Mouse (Mus musculus) embryonic facial prominence, embryonic 11.5 days (tissue): Measurements from ENCODE around the gene Nudt6. TPM values are rescaled to one million over a fixed set of nuclear protein-coding genes. Genes with fewer than 3 reads are reported as not detected.

Experiments
- ATAC-seq: fragments of 200-750 bp; cut with Nextera tagmentation; replicated peaks from 2 replicates; pipeline ENCODE4 v1.8.0; 2017; ENCODE audit warnings: low read depth; ENCODE audit not compliant: insufficient number of reproducible peaks, low FRiP score, low TSS enrichment
- DNase-seq: peaks from one replicate; pipeline ENCODE4 v3.0.0-alpha.2; 2015; ENCODE audit warnings: low spot score
- H3K27ac ChIP-seq: fragments of 300-500 bp; sonication (generic); replicated peaks from 2 replicates; pipeline ENCODE4 v1.5.1; 2014; ENCODE audit warnings: mild to moderate bottlenecking, low read depth, low read length, control low read depth
- H3K27me3 ChIP-seq: fragments of 300-500 bp; sonication (generic); 2 replicates; pipeline ENCODE4 v1.6.1; 2014; ENCODE audit warnings: mild to moderate bottlenecking, low read length, moderate library complexity, mixed read lengths; ENCODE audit not compliant: control insufficient read depth, insufficient read depth
- H3K36me3 ChIP-seq: fragments of 300-500 bp; sonication (generic); replicated peaks from 2 replicates; pipeline ENCODE4 v1.6.1; 2014; ENCODE audit warnings: low read depth, mild to moderate bottlenecking, low read length, moderate library complexity, mixed read lengths; ENCODE audit not compliant: control insufficient read depth, insufficient read depth
- H3K4me1 ChIP-seq: fragments of 300-500 bp; sonication (generic); 2 replicates; pipeline ENCODE4 v1.6.1; 2014; ENCODE audit warnings: low read length, mixed read lengths; ENCODE audit not compliant: control insufficient read depth, insufficient read depth
- H3K4me2 ChIP-seq: fragments of 300-500 bp; sonication (generic); 2 replicates; pipeline ENCODE4 v1.6.1; 2014; ENCODE audit warnings: low read depth, mild to moderate bottlenecking, control low read depth, low read length, moderate library complexity
- H3K4me3 ChIP-seq: fragments of 300-500 bp; sonication (generic); 2 replicates; pipeline ENCODE4 v1.5.1; 2014; ENCODE audit warnings: low read depth, low read length, control low read depth
- H3K9ac ChIP-seq: fragments of 300-500 bp; sonication (generic); replicated peaks from 2 replicates; pipeline ENCODE4 v1.6.1; 2014; ENCODE audit warnings: mild to moderate bottlenecking, control low read depth, low read length
- H3K9me3 ChIP-seq: fragments of 300-500 bp; sonication (generic); replicated peaks from 2 replicates; pipeline ENCODE4 v1.6.1; 2016; ENCODE audit warnings: mild to moderate bottlenecking, low read length, inconsistent platforms, mixed read lengths; ENCODE audit not compliant: control insufficient read depth
- WGBS: fragments of 180-500 bp; shearing (Covaris S2); extraction: QIAGEN DNeasy Blood & Tissue Kit; methylation state at CpG from one replicate; pipeline ENCODE4 v1.1.7; 2014; 5-methylcytosine and 5-hydroxymethylcytosine counted together
- polyA plus RNA-seq: library from polyadenylated mRNA; unstranded; fragments of >200 nt; fragmentation: Nextera tagmentation; extraction: Ambion mirVana; gene quantifications from 2 replicates; pipeline ENCODE4 v1.2.1, GENCODE M21; 2014

The Nudt6 gene
- polyA plus RNA-seq, 1 experiment from 2014 or later, result 3.8 TPM

GRCm38 (mm10) chr3:37421179-37421578 lies 1.2 kb upstream of the Nudt6 start:
- H3K4me2 ChIP-seq, result peak overlapping the region; percentile 88
- no peaks in the 10 kb centered on the region for H3K36me3 ChIP-seq
- peak overlapping the region; percentile 96 for H3K4me3 ChIP-seq
- H3K4me1 ChIP-seq, result 0 out of 2 replicates have a peak, but pooled peaks cover 2% of the 10 kb centered on the region
- ATAC-seq (no peak), DNase-seq (no peak)
- H3K9me3 ChIP-seq, result no peaks in the 10 kb centered on the region
- H3K27me3 ChIP-seq, result no peaks in the 10 kb centered on the region
- WGBS, result 19% methylated on average over 3 of the region's 3 CpGs
- H3K27ac ChIP-seq, result no peak overlapping the region
- peak overlapping the region; percentile 78 for H3K9ac ChIP-seq

- 0 out of 2 replicates have a peak, but pooled peaks cover 2% of the 10 kb centered on the region for H3K4me1 ChIP-seq
- H3K4me2 ChIP-seq, result peak overlapping the region; percentile 88
- no peaks in the 10 kb centered on the region for H3K36me3 ChIP-seq
- DNase-seq (peak; percentile 29), ATAC-seq (no peak)
- H3K27ac ChIP-seq, result peak overlapping the region; percentile 85
- WGBS, result under 1% methylated on average over 23 of the region's 24 CpGs
- no peaks in the 10 kb centered on the region for H3K27me3 ChIP-seq
- peak overlapping the region; percentile 96 for H3K4me3 ChIP-seq
- H3K9me3 ChIP-seq, result no peaks in the 10 kb centered on the region
- peak overlapping the region; percentile 78 for H3K9ac ChIP-seq
Measured at GRCm38 (mm10) chr3:37420641-37421040, 630 bp upstream of the Nudt6 start.

DNA sequence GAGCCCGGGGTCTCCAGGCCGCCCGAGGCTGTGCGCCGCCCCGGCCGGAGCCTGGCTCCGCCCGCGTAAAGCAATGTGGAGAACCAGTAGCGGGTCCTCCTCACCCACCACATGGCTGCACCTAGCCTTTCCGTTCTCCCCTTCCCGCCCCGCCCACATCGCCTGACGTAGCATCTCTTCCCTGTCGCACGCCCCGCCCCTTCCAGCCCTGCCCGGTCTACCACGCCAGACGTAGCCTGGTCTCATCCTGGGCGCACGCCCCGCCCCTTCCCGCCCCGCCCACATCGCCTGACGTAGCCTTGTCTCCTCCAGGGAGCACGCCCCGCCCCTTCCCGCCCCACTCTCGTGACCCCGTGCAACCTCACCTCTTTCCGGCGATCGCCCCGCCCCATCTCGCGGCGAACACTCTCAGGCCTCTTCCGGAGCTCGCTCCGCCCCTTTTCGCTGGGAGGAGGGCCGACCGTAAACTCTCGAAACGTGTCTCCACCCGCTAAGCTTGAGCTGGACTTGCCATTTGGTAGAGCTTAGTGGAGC lies 486 bp downstream of the Nudt6 start, which contains the start of gene Spata5:
TSS of gene Spata5 (plus strand) at position 439 of the 534 bp plus-strand sequence.
- peak within 1 kb of the TSS; percentile 85 for H3K27ac ChIP-seq
- ATAC-seq (peak; percentile 95), DNase-seq (peak; percentile 100)
- WGBS, result under 1% methylated on average over 43 of the region's 50 CpGs
- H3K4me2 ChIP-seq, result peak within 1 kb of the TSS; percentile 88
- H3K4me3 ChIP-seq, result peak within 1 kb of the TSS; percentile 96
- no peaks in the 10 kb centered on the region for H3K9me3 ChIP-seq
- H3K9ac ChIP-seq, result peak within 1 kb of the TSS; percentile 78
- H3K27me3 ChIP-seq, result no peaks in the 10 kb centered on the region
- no peaks in the 10 kb centered on the region for H3K36me3 ChIP-seq
- 0 out of 2 replicates have a peak, but pooled peaks cover 2% of the 10 kb centered on the region for H3K4me1 ChIP-seq

- H3K4me3 ChIP-seq, result peak overlapping the region; percentile 96
- no peaks in the 10 kb centered on the region for H3K9me3 ChIP-seq
- H3K36me3 ChIP-seq, result no peaks in the 10 kb centered on the region
- DNase-seq (no peak), ATAC-seq (peak; percentile 7; the same call in 1 of the 2 replicates)
- no peaks in the 10 kb centered on the region for H3K27me3 ChIP-seq
- under 1% methylated on average over 30 of the region's 30 CpGs for WGBS
- peak overlapping the region; percentile 74 for H3K9ac ChIP-seq
- H3K4me1 ChIP-seq, result 0 out of 2 replicates have a peak, but pooled peaks cover 2% of the 10 kb centered on the region
- peak overlapping the region; percentile 81 for H3K4me2 ChIP-seq
- peak overlapping the region; percentile 67; the same call in 1 of the 2 replicates for H3K27ac ChIP-seq
Measured at GRCm38 (mm10) chr3:37418961-37419457, 1.0 kb downstream of the Nudt6 start.

DNA sequence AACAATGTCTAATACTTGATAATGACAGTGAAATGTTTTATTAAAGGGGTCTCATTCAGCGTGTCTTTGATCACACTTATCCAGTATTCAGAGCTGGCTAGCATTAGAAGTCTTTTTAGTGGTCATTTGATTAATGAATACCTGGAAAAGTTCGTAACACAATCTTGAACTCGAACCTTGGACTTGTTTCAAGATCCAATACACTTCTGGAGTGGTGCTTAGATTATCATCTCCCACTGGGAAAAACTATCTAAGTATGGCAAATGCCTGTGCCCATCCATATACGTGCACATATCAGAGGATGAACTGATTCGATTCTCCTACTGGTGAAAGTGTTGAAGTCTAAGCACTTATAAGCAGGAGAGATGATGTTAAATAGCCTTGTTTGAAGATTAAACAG lies 1.7 kb downstream of the Nudt6 start:
- no peak for ATAC-seq
- DNase-seq, result no peak
- no peaks in the 10 kb centered on the region for H3K36me3 ChIP-seq
- 88% methylated on average over 5 of the region's 5 CpGs for WGBS
- H3K9ac ChIP-seq, result no peak overlapping the region
- no peaks in the 10 kb centered on the region for H3K9me3 ChIP-seq
- no peaks in the 10 kb centered on the region for H3K27me3 ChIP-seq
- no peak overlapping the region for H3K4me3 ChIP-seq
- H3K27ac ChIP-seq, result no peak overlapping the region
- no peak overlapping the region for H3K4me2 ChIP-seq
- H3K4me1 ChIP-seq, result 0 out of 2 replicates have a peak, but pooled peaks cover 2% of the 10 kb centered on the region

GRCm38 (mm10) chr3:37414413-37414960 lies 5.5 kb downstream of the Nudt6 start:
- no peaks in the 10 kb centered on the region for H3K9me3 ChIP-seq
- H3K27ac ChIP-seq, result no peak overlapping the region
- no peak overlapping the region for H3K9ac ChIP-seq
- WGBS, result 55% methylated on average over 14 of the region's 14 CpGs
- ATAC-seq (no peak), DNase-seq (peak; percentile 87)
- H3K4me1 ChIP-seq, result no peaks in the 10 kb centered on the region
- no peak overlapping the region for H3K4me2 ChIP-seq
- H3K36me3 ChIP-seq, result no peaks in the 10 kb centered on the region
- H3K27me3 ChIP-seq, result no peaks in the 10 kb centered on the region
- no peak overlapping the region for H3K4me3 ChIP-seq

DNA sequence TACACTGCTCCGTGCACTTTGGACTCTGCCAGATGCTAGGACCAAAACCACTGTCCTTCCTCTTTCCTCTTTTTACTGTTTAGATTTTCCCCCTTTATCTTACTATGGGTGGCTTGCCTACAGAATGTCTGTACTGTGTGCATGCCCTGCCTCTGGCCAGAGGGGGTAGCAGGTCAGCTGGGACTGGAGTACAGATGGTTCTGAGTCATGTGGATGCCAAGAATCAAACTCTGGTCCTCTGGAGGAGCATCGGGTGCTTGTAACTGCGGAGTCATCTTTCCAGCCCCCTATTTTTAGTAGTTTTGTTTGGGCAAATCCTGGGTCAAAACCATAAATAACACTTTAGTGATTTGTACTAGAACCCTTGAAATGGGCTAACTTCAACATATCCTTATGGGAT lies 6.6 kb downstream of the Nudt6 start:
- ATAC-seq (no peak), DNase-seq (no peak)
- no peak overlapping the region for H3K9ac ChIP-seq
- H3K9me3 ChIP-seq, result no peaks in the 10 kb centered on the region
- H3K27ac ChIP-seq, result no peak overlapping the region
- no peaks in the 10 kb centered on the region for H3K36me3 ChIP-seq
- no peak overlapping the region for H3K4me2 ChIP-seq
- no peaks in the 10 kb centered on the region for H3K4me1 ChIP-seq
- no peak overlapping the region for H3K4me3 ChIP-seq
- H3K27me3 ChIP-seq, result no peaks in the 10 kb centered on the region
- WGBS, result 94% methylated on average over 3 of the region's 3 CpGs

DNA sequence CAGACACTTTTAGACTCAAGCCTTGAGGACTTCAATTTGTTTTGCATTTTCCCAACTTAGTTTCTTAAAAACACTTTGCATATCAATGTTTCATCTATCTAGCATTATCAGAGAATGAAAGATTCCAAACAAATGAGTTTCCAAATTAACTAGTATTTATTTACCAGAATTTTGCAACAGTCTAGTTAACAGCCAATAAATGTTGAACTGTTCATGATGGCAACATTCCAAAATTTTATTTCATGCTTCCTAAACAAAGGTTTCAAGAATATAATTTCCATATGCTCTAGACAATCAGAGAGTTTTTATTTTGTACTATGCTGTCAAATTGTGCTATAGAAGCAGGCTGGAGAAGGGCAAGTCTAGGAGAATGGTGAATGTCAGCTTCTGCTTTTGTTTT lies 12.4 kb downstream of the Nudt6 start:
- H3K9me3 ChIP-seq, result no peaks in the 10 kb centered on the region
- H3K36me3 ChIP-seq, result no peaks in the 10 kb centered on the region
- H3K4me2 ChIP-seq, result no peak overlapping the region
- H3K4me1 ChIP-seq, result no peaks in the 10 kb centered on the region
- DNase-seq, result no peak
- H3K4me3 ChIP-seq, result no peak overlapping the region
- no peaks in the 10 kb centered on the region for H3K27me3 ChIP-seq
- H3K9ac ChIP-seq, result no peak overlapping the region
- H3K27ac ChIP-seq, result no peak overlapping the region
- ATAC-seq, result no peak
